Mouse (Mus musculus) stomach, postnatal 0 days (tissue): Measurements from ENCODE around the gene Fbxl12. TPM values are rescaled to one million over a fixed set of nuclear protein-coding genes. Genes with fewer than 3 reads are reported as not detected.

ENCODE experiments used
- ATAC-seq: fragments of 200-750 bp; cut with Nextera tagmentation; 2 replicates; pipeline ENCODE4 v1.8.0; 2017; ENCODE audit not compliant: low FRiP score, low TSS enrichment
- DNase-seq: peaks from one replicate; pipeline ENCODE4 v3.0.0-alpha.2; 2016; ENCODE audit warnings: low spot score
- H3K27ac ChIP-seq: fragments of 300-500 bp; sonication (generic); replicated peaks from 2 replicates; pipeline ENCODE4 v1.5.1; 2014; ENCODE audit warnings: mild to moderate bottlenecking, control low read depth
- H3K27me3 ChIP-seq: fragments of 300-500 bp; sonication (generic); 2 replicates; pipeline ENCODE4 v1.6.1; 2014; ENCODE audit warnings: low read length; ENCODE audit not compliant: control insufficient read depth, insufficient read depth
- H3K36me3 ChIP-seq: fragments of 300-500 bp; sonication (generic); 2 replicates; pipeline ENCODE4 v1.6.1; 2014; ENCODE audit warnings: low read length, mixed read lengths; ENCODE audit not compliant: control insufficient read depth, insufficient read depth
- H3K4me1 ChIP-seq: fragments of 300-500 bp; sonication (generic); replicated peaks from 2 replicates; pipeline ENCODE4 v1.6.1; 2014; ENCODE audit warnings: antibody characterized with exemption; ENCODE audit not compliant: control insufficient read depth, insufficient read depth
- H3K4me2 ChIP-seq: fragments of 300-500 bp; sonication (generic); replicated peaks from 2 replicates; pipeline ENCODE4 v1.6.1; 2014; ENCODE audit warnings: low read depth, mild to moderate bottlenecking, control low read depth, moderate library complexity
- H3K4me3 ChIP-seq: fragments of 300-500 bp; sonication (generic); 2 replicates; pipeline ENCODE4 v1.5.1; 2014; ENCODE audit warnings: low read depth, low read length, control low read depth
- H3K9ac ChIP-seq: fragments of 300-500 bp; sonication (generic); 2 replicates; pipeline ENCODE4 v1.6.1; 2014; ENCODE audit warnings: mild to moderate bottlenecking, low read length, control low read depth, mixed read lengths
- H3K9me3 ChIP-seq: fragments of 300-500 bp; sonication (generic); 2 replicates; pipeline ENCODE4 v1.6.1; 2016; ENCODE audit warnings: low read length; ENCODE audit not compliant: control insufficient read depth
- CTCF ChIP-seq: IDR thresholded peaks from 2 replicates; pipeline ENCODE4 v1.5.1; 2016; ENCODE audit warnings: antibody characterized with exemption, low read depth, mild to moderate bottlenecking, moderate library complexity
- EP300 ChIP-seq: optimal IDR thresholded peaks from 2 replicates; pipeline ENCODE3; 2016; ENCODE audit warnings: antibody characterized with exemption
- WGBS: fragments of 180-500 bp; shearing (Covaris S2); extraction: QIAGEN DNeasy Blood & Tissue Kit; methylation state at CpG from one replicate; pipeline ENCODE4 v1.1.7; 2014; 5-methylcytosine and 5-hydroxymethylcytosine counted together
- polyA plus RNA-seq: library from polyadenylated mRNA; unstranded; fragments of >200 nt; fragmentation: Nextera tagmentation; extraction: Ambion mirVana; gene quantifications from 2 replicates; pipeline ENCODE4 v1.2.1, GENCODE M21; 2015

Gene Fbxl12
- polyA plus RNA-seq, 1 experiment from 2014 or later: 7.2 TPM

DNA sequence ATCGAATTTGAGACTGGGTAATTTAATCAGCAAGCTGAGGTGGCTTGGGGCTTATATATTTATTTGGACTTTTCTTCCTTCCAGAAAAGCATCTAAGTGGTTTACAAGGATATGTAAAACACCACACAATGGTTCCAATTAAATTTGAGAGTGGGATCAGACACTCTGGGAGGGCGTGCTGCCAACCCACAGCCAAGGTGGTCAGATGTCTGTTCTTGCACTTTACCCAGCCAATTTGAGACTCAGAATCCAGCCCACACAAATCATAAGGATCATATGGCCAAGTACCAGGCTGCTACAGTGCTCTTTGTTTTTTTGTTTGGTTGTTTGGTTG, 37.8 kb upstream of the Fbxl12 start:
- Histone ChIP-seq H3K9me3 (no peaks in the 10 kb centered on the region), H3K27ac (no peak overlapping the region), H3K27me3 (no peaks in the 10 kb centered on the region), H3K36me3 (no peaks in the 10 kb centered on the region), H3K4me3 (no peak overlapping the region), H3K9ac (no peak overlapping the region), H3K4me2 (no peak overlapping the region), H3K4me1 (no peaks in the 10 kb centered on the region)
- DNase-seq (no peak), ATAC-seq (no peak)
- TF ChIP-seq EP300 (no peak), CTCF (no peak)
- WGBS: 74% methylated on average over 2 of the region's 2 CpGs

DNA sequence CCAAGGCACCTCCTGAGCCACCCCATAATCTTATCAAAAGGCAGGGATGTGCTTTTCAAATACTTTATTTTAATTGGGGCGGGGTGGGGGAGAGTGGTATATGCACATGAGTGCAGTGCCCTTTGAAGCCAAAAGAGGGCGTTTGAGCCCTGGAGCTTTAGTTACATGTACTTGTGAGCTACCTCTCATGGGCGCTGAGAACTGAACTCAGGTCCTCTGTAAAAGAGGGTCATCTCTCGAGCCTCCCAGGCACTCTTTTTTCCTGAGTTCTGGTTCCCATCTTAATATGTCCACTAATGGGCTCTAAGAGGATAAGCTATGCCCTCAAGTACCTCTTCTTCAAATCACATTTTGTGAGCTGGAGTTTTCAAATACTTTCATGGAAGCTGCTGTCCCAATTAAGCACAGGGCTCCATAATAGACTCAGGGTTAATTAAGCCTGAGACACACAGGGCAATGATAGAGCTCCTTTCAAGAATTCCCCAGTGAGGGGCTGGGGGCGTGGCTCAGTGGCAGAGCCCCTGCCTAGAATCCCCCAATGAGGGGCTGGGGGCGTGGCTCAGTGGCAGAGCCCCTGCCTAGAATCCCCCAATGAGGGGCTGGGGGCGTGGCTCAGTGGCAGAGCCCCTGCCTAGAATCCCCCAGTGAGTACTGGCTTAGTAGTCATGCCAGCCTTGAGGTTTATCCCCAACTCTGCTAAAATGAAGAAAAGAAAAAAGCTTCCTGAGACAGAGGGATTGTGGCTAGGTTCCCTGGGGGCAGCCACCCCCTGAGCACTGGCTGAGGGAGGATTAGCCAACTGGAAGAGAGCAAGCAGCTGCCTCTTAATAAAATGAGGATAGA, 37.2 kb upstream of the Fbxl12 start:
- H3K4me3 ChIP-seq: no peak overlapping the region
- DNase-seq: no peak
- H3K36me3 ChIP-seq: no peaks in the 10 kb centered on the region
- H3K9ac ChIP-seq: no peak overlapping the region
- H3K27me3 ChIP-seq: no peaks in the 10 kb centered on the region
- no peaks in the 10 kb centered on the region for H3K4me1 ChIP-seq
- H3K27ac ChIP-seq: no peak overlapping the region
- TF ChIP-seq CTCF: no peak
- TF ChIP-seq EP300: no peak
- no peak overlapping the region for H3K4me2 ChIP-seq
- ATAC-seq: no peak
- no peaks in the 10 kb centered on the region for H3K9me3 ChIP-seq
- WGBS: 56% methylated on average over 6 of the region's 7 CpGs

DNA sequence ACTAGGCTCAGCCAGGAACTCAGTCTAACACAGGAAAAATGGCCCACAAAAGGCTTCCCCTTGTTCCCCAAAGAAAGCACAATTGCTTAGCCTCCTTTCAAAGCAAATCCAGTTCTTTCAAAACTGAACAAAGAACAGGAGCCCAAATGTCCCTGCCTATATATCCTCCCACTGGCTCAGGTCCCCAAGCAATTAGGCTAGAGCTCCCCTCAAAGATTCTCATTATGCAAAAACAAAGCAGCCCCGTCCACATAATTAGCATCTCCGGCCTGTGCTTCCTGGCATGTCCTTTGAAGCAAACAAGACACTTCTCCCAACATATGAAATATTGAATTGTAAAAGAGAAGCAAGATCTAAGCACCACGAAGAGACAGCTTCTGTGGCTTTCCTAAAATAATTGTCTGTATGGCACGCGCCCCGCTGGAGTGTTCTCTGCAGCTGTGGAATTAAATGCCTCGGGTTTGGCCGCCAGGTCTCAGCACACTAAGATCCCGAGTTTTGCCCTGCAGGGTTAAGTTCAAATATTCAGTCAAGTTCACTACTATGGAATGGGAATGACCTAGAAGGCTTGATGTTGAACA, 35.9 kb upstream of the Fbxl12 start:
- Histone ChIP-seq H3K9ac (no peak overlapping the region), H3K27me3 (no peaks in the 10 kb centered on the region), H3K4me2 (no peak overlapping the region), H3K4me1 (no peaks in the 10 kb centered on the region), H3K4me3 (no peak overlapping the region), H3K36me3 (no peaks in the 10 kb centered on the region), H3K27ac (no peak overlapping the region), H3K9me3 (no peaks in the 10 kb centered on the region)
- WGBS: 77% methylated on average over 9 of the region's 9 CpGs
- no peak for TF ChIP-seq EP300
- TF ChIP-seq CTCF: no peak
- no peak for ATAC-seq
- DNase-seq: no peak

DNA sequence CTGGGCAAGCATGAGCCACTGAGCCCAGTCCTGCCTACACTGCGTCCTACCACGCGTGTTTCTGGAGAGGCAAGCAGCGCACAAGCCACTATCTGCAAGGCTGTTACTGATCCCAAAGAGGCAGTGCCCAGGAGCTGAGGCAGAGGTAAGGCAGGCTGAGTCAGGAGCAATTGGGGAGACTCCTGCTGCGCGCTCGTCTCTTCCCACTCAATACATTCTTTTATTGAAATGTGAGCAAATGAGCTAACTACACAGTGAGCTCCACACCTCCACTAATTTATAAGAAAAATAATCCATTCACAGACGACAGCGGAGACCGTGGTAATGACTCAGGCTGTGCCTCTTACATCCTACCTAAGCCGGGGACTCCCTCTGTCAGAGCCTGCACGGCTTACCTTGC, 33.3 kb upstream of the Fbxl12 start:
- Histone ChIP-seq H3K27ac (no peak overlapping the region), H3K36me3 (no peaks in the 10 kb centered on the region), H3K9me3 (no peaks in the 10 kb centered on the region), H3K9ac (no peak overlapping the region), H3K4me2 (no peak overlapping the region), H3K4me3 (no peak overlapping the region), H3K4me1 (no peaks in the 10 kb centered on the region), H3K27me3 (no peaks in the 10 kb centered on the region)
- no peak for DNase-seq
- no peak for ATAC-seq
- WGBS: 85% methylated on average over 12 of the region's 12 CpGs
- TF ChIP-seq CTCF: no peak
- TF ChIP-seq EP300: no peak

DNA sequence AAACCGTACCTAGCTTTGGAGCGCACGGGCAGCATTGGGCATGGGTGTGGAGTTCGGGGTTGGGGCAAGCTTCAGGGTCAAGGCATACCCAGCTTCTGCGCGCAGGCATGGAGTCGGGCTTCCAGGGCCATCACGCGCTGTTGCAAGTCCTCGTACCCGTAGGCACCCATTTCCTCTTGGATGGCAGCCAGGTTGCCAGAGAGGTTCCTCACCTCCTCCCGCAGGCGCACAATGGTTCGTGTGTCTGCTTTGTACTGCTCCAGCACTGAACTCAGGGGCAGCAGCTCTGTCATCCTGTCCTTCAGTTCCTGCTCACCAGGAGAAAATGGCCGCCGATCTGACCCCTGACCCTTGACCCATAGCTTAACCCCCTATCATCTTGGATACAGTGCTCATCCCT, 27.5 kb upstream of the Fbxl12 start:
- Histone ChIP-seq H3K4me2 (no peak overlapping the region), H3K9me3 (no peaks in the 10 kb centered on the region), H3K36me3 (no peaks in the 10 kb centered on the region), H3K27ac (no peak overlapping the region), H3K9ac (no peak overlapping the region), H3K4me3 (no peak overlapping the region), H3K27me3 (no peaks in the 10 kb centered on the region), H3K4me1 (no peaks in the 10 kb centered on the region)
- no peak for TF ChIP-seq CTCF
- no peak for TF ChIP-seq EP300
- 77% methylated on average over 16 of the region's 16 CpGs for WGBS
- ATAC-seq (0 out of 2 replicates have a peak, but pooled peaks have one; percentile 36), DNase-seq (no peak)

DNA sequence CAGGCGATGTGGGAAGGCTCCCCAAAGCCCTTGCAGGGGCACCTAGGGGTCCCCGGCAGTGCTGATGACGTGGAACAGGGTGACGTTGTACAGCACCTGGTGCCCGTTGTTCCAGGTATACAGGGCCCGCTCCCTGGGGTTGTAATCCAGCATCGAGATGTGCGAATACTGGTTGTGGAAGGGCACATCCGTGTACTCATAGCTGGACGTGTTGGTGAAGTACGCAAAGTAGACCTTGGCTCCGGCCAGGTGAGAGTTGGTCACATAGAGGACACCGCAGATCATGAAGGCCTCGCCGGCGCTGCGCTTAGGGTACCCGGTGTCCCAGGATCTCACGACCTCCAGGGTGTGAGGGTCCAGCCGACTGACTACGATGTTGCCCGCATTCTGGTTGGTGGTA, 23.5 kb upstream of the Fbxl12 start:
- no peak for DNase-seq
- Histone ChIP-seq H3K27ac (no peak overlapping the region), H3K9ac (no peak overlapping the region), H3K36me3 (peaks cover 20% of the 10 kb centered on the region), H3K4me2 (no peak overlapping the region), H3K4me1 (no peaks in the 10 kb centered on the region), H3K9me3 (no peaks in the 10 kb centered on the region), H3K4me3 (no peak overlapping the region), H3K27me3 (no peaks in the 10 kb centered on the region)
- 91% methylated on average over 22 of the region's 22 CpGs for WGBS
- no peak for ATAC-seq
- TF ChIP-seq CTCF: no peak
- TF ChIP-seq EP300: no peak
